Mouse (Mus musculus) bone marrow macrophage, adult 2 months (primary cell): Measurements from ENCODE around the gene Rph3a.

Experiments used
- CTCF ChIP-seq: IDR thresholded peaks from 2 replicates; pipeline ENCODE4 v1.5.1; 2012; ENCODE audit warnings: low read depth, mild to moderate bottlenecking, low read length, moderate library complexity
- POLR2A ChIP-seq: IDR thresholded peaks from 2 replicates; pipeline ENCODE4 v1.6.1; 2012; ENCODE audit warnings: mild to moderate bottlenecking, low read depth, low read length, borderline replicate concordance

DNA sequence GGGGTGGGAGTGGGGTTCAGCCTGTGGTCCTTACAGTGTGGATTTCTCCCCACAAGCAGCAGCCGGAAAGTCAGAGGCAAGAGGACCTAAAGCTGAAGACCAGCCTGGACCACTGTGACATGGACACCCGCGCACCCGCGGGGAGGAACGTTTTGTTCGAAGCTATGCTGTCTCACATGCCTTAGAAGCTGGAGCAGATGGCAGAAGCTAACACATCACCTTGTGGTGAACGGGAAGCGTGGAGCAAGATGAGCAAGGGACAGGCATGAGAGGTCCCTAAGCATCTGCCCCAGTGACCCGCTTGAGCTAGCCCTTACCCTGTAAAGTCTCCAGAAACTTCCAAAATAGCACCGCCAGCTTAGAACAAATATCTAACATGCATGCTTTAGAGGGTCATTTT is 48.4 kb upstream of the Rph3a start:
- TF ChIP-seq CTCF, result no peak
- TF ChIP-seq POLR2A, result no peak
